Mouse (Mus musculus): ENCODE data around the gene Ppp4r2. TPM values are rescaled to one million over a fixed set of nuclear protein-coding genes. Genes with fewer than 3 reads are reported as not detected.
"Not testable (repeated sequence)": the region's sequence is repeated elsewhere in the genome, so short reads cannot be mapped to it uniquely, and the experiment has no call there.

The Ppp4r2 gene
- polyA plus RNA-seq, 1 experiment from 2014 or later, result 28.0 TPM

DNA sequence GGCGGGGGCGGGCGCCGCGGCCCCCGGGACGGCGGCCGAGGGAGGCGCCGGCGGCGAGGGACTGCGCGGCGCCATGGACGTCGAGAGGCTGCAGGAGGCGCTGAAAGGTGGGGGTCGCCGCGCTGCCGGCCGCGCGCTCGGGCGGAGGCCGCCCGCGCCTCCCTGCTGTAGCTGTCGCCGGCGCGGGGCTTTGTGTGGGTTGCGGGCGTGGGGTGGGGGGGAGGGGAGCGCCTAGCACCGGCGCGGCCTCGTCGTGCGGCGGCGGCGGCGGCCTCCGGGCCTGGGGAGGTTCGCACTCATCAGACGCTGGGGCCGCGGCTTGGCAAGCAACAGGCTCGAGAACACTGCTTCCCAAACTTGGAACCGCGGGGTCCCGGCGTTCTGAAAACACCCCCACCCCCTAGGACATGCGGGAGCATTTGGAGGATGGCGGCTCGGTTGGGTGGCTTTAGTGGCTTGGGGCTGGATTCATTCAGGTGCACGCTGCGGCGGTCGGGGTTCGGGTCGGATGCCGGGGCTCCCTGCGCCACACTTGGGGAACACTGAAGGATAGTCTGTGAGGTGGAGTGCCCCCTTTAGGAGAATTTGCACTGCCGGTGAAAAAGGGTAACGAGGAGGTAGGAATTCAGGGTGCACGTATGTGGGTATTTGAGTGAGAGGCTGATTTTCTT is 524 bp downstream of the Ppp4r2 start:
- under 1% methylated on average over 42 of the region's 72 CpGs for WGBS
- Histone ChIP-seq H3K4me1 (peaks cover 20% of the 10 kb centered on the region), H3K27ac (replicated peaks) (peak overlapping the region; percentile 89), H3K27me3 (no peaks in the 10 kb centered on the region), H3K9me3 (no peaks in the 10 kb centered on the region), H3K36me3 (peaks cover 37% of the 10 kb centered on the region), H3K9ac (replicated peaks) (peak overlapping the region; percentile 86), H3K4me2 (replicated peaks) (peak overlapping the region; percentile 56), H3K4me3 (peak overlapping the region; percentile 82)
- ATAC-seq (ENCODE audit: low FRiP score, low read depth), result peak; percentile 92

DNA sequence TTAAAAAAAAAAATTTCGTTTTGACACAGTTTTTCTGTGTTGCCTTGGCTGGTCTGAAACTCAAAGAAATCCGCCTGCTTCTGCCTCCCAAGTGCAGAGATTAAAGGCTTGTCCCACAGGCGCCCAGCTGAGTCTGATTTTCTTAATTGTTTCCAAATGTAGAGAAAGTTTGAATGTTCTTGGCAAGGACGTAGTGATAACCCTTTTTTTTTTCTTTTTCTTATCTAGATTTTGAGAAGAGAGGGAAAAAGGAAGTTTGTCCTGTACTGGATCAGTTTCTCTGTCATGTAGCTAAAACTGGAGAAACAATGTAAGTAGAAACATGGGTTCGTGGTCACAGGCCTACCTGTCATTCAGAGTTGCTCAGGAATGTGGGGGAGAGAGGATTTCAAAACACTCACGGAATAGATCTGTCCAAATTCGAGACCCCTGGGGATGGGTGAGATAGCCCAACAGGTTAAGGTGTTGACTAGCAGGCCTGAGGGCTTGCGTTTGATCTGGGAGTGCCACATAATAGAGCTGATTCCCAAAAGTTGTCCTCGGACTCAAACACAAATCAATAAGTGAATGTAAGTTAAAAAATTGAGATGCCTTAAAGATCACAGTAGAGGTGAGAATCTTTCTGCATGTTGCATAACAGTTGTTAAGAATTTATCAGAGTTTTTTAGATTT is 1.2 kb downstream of the Ppp4r2 start:
- Histone ChIP-seq H3K9ac (replicated peaks) (peak overlapping the region; percentile 86; the same call in 1 of the 2 replicates), H3K4me1 (peaks cover 20% of the 10 kb centered on the region), H3K4me2 (replicated peaks) (peak overlapping the region; percentile 56), H3K9me3 (no peaks in the 10 kb centered on the region), H3K27me3 (no peaks in the 10 kb centered on the region), H3K27ac (replicated peaks) (peak overlapping the region; percentile 89; the same call in 1 of the 2 replicates), H3K4me3 (peak overlapping the region; percentile 82), H3K36me3 (peaks cover 42% of the 10 kb centered on the region)
- ATAC-seq (ENCODE audit: low FRiP score, low read depth), result no peak
- WGBS, result 45% methylated on average over 9 of the region's 9 CpGs

- Histone ChIP-seq H3K27me3 (no peaks in the 10 kb centered on the region), H3K9me3 (no peaks in the 10 kb centered on the region), H3K36me3 (peaks cover 45% of the 10 kb centered on the region), H3K4me1 (no peaks in the 10 kb centered on the region), H3K4me2 (replicated peaks) (no peak overlapping the region), H3K9ac (replicated peaks) (no peak overlapping the region), H3K27ac (replicated peaks) (no peak overlapping the region), H3K4me3 (no peak overlapping the region)
- ATAC-seq (ENCODE audit: low FRiP score, low read depth), result no peak
- 95% methylated on average over 4 of the region's 4 CpGs for WGBS
These were observed 11.6 kb downstream of the Ppp4r2 start for GRCm38 (mm10) chr6:100845058-100845457.

DNA sequence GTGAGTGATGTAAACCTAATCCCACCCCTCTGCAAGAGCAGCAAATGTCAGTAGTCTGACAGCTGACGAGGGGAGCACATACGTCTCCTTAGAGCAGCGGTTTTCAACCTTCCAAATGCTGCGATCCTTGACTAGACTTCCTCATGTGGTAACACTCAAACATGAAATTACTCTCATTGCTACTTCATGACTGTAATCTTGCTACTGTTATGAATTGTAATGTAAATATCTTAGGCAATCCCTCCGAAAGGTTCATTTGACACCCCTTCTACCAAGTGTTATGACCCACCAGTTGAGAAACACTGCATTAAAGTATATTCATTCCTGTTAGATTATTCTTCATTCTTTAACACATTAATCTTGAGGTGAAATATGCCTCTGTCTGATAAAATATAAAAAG is 13.8 kb downstream of the Ppp4r2 start:
- no peak overlapping the region for H3K27ac ChIP-seq (replicated peaks)
- no peak overlapping the region for H3K9ac ChIP-seq (replicated peaks)
- H3K9me3 ChIP-seq, result no peaks in the 10 kb centered on the region
- no peaks in the 10 kb centered on the region for H3K4me1 ChIP-seq
- 91% methylated on average over 5 of the region's 5 CpGs for WGBS
- no peak overlapping the region for H3K4me3 ChIP-seq
- no peaks in the 10 kb centered on the region for H3K27me3 ChIP-seq
- no peak overlapping the region for H3K4me2 ChIP-seq (replicated peaks)
- peaks cover 34% of the 10 kb centered on the region for H3K36me3 ChIP-seq
- ATAC-seq (ENCODE audit: low FRiP score, low read depth), result no peak

DNA sequence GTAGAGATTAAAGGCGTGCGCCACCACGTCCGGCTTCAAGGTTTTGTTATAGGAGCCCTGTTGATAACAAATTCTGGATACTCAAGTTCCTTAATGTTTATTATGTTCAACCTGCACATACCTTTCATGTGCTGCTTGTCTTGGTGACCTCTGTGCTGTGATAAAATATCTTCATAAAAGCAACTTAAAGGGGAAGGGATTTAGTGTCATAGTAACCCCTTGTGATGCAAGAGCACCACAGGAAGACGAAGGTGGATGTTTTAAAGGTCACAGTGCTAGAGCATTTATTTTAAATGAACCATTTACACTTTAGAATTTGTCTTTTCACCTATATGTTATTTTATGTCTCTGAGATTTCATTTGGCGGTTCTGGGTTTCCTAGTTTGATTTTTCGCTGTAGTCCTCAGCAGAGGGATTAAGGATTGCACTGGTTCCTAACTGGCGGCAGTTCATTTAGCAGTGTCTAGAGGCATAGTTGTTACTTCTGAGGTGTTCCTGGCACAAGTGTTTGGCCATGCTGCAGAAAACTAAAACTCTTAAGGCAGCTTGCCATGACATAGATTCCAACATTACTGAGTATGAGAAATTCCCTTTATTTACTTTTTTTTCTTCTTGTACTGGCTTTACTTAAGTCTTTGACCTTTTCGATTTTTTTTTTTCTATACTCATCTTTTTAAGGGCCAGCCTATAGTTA is 15.4 kb downstream of the Ppp4r2 start:
- H3K4me3 ChIP-seq, result no peak overlapping the region
- no peaks in the 10 kb centered on the region for H3K9me3 ChIP-seq
- no peaks in the 10 kb centered on the region for H3K4me1 ChIP-seq
- H3K36me3 ChIP-seq, result peaks cover 21% of the 10 kb centered on the region
- ATAC-seq (ENCODE audit: low FRiP score, low read depth), result no peak
- 88% methylated on average over 9 of the region's 9 CpGs for WGBS
- H3K4me2 ChIP-seq (replicated peaks), result no peak overlapping the region
- no peaks in the 10 kb centered on the region for H3K27me3 ChIP-seq
- no peak overlapping the region for H3K9ac ChIP-seq (replicated peaks)
- H3K27ac ChIP-seq (replicated peaks), result no peak overlapping the region

DNA sequence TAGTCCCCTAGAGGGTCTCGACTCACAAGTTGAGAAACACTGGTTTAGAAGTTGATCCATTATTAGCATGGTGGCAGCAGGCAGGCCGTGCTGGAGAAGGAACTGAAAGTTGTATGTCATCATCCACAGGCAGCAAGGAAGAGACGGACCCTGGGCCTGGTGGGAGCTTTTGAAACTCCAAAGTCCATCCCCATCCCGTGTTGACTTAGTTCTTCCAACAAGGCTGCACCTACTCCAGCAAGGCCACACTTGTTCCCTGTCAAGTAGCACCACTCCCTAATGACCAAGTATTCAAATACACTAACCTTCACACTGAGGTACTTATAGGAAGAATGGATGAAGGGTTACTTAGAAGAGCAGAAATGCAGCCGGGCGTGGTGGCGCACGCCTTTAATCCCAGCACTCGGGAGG is 17.3 kb downstream of the Ppp4r2 start:
- no peak for ATAC-seq (ENCODE audit: low FRiP score, low read depth)
- Histone ChIP-seq H3K27me3 (no peaks in the 10 kb centered on the region), H3K4me3 (no peak overlapping the region), H3K9ac (replicated peaks) (no peak overlapping the region), H3K27ac (replicated peaks) (no peak overlapping the region), H3K4me2 (replicated peaks) (no peak overlapping the region), H3K9me3 (no peaks in the 10 kb centered on the region), H3K4me1 (no peaks in the 10 kb centered on the region), H3K36me3 (peaks cover 32% of the 10 kb centered on the region)
- 91% methylated on average over 9 of the region's 9 CpGs for WGBS

DNA sequence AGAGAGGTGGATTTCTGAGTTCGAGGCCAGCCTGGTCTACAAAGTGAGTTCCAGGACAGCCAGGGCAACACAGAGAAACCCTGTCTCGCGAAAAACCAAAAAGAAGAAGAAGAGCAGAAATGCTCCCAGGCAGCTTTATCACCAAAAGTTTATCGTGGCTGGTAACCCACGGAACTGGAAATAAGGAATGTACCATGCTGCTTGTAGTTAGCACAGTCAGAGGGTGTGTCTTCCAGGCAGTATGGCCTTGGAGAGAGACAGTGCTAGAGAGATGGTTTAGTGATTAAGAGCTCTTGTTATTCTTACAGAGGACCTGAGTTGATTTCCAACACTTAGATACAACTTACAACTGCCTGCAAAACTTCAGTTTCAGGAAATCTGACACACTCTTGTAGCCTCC is 17.7 kb downstream of the Ppp4r2 start:
- no peak overlapping the region for H3K4me2 ChIP-seq (replicated peaks)
- no peak for ATAC-seq (ENCODE audit: low FRiP score, low read depth)
- no peak overlapping the region for H3K4me3 ChIP-seq
- H3K4me1 ChIP-seq, result no peaks in the 10 kb centered on the region
- WGBS, result 93% methylated on average over 5 of the region's 5 CpGs
- no peak overlapping the region for H3K27ac ChIP-seq (replicated peaks)
- H3K36me3 ChIP-seq, result peaks cover 37% of the 10 kb centered on the region
- no peak overlapping the region for H3K9ac ChIP-seq (replicated peaks)
- no peaks in the 10 kb centered on the region for H3K9me3 ChIP-seq
- H3K27me3 ChIP-seq, result no peaks in the 10 kb centered on the region

- no peak overlapping the region for H3K4me2 ChIP-seq (replicated peaks)
- WGBS, result 90% methylated on average over 6 of the region's 6 CpGs
- ATAC-seq (ENCODE audit: low FRiP score, low read depth), result no peak
- no peak overlapping the region for H3K9ac ChIP-seq (replicated peaks)
- H3K36me3 ChIP-seq, result peaks cover 31% of the 10 kb centered on the region
- H3K4me1 ChIP-seq, result no peaks in the 10 kb centered on the region
- H3K4me3 ChIP-seq, result no peak overlapping the region
- no peaks in the 10 kb centered on the region for H3K9me3 ChIP-seq
- no peak overlapping the region for H3K27ac ChIP-seq (replicated peaks)
- no peaks in the 10 kb centered on the region for H3K27me3 ChIP-seq
These were observed 31.9 kb downstream of the Ppp4r2 start for GRCm38 (mm10) chr6:100865321-100865720.

DNA sequence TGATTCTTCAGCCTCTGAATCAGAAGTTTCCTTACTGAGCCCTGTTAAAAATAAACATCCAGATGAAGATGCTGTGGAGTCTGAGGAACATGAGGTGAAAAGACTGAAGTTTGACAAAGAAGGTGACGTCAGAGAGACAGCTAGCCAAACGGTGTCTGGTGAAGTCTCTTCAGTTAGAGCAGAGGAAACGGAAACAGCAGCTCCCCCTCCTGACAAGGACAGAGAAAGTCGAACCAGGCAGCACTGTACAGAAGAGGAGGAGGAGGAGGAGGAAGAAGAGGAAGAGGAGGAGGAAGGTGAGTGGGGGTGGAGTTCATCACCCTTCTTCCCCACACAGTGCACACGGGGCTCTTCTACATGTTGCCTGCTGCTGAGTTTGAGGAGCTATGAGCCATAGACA is 32.4 kb downstream of the Ppp4r2 start:
- H3K4me1 ChIP-seq; H3K9ac ChIP-seq (replicated peaks); H3K9me3 ChIP-seq; H3K27me3 ChIP-seq; H3K27ac ChIP-seq (replicated peaks); H3K4me3 ChIP-seq; H3K4me2 ChIP-seq (replicated peaks): not testable (repeated sequence)
- ATAC-seq (ENCODE audit: low FRiP score, low read depth), result 0 out of 2 replicates have a peak, but pooled peaks have one; percentile 58
- 73% methylated on average over 4 of the region's 5 CpGs for WGBS
- peaks cover 31% of the 10 kb centered on the region for H3K36me3 ChIP-seq

GRCm38 (mm10) chr6:100866246-100866645 is 32.8 kb downstream of the Ppp4r2 start:
- not testable (repeated sequence) for H3K4me2 ChIP-seq (replicated peaks); ATAC-seq (ENCODE audit: low FRiP score, low read depth); H3K9ac ChIP-seq (replicated peaks); H3K27me3 ChIP-seq; H3K9me3 ChIP-seq; H3K27ac ChIP-seq (replicated peaks); H3K4me1 ChIP-seq; H3K4me3 ChIP-seq
- peaks cover 31% of the 10 kb centered on the region for H3K36me3 ChIP-seq
- WGBS, result 88% methylated on average over 5 of the region's 5 CpGs

DNA sequence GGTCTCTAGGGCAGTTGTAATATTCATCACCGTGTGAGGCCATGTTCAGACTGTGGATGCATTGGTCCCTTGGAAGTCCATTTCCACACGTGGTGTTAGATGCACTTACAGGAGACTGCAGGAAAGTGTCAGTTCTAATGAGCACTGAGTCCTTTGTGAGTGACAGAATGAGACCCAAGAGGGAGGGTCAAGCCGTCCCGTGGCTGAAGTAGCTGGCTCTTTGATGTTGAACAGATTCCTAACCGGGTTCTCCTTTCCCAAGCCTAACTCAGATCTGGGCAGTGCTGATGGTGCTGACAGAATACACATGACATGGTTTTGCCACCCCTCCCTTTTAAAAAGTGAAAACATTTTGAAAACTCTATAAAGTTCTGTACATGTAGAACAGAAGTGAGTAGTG is 35.4 kb downstream of the Ppp4r2 start:
- WGBS, result 44% methylated on average over 5 of the region's 5 CpGs
- H3K27ac ChIP-seq (replicated peaks), result no peak overlapping the region
- no peak overlapping the region for H3K9ac ChIP-seq (replicated peaks)
- no peaks in the 10 kb centered on the region; the same call in 1 of the 2 replicates for H3K27me3 ChIP-seq
- ATAC-seq (ENCODE audit: low FRiP score, low read depth), result no peak
- H3K36me3 ChIP-seq, result peaks cover 20% of the 10 kb centered on the region
- no peak overlapping the region for H3K4me2 ChIP-seq (replicated peaks)
- no peaks in the 10 kb centered on the region for H3K4me1 ChIP-seq
- no peaks in the 10 kb centered on the region for H3K9me3 ChIP-seq
- no peak overlapping the region for H3K4me3 ChIP-seq

GRCm38 (mm10) chr6:100869909-100870308 is 36.5 kb downstream of the Ppp4r2 start:
- 90% methylated on average over 9 of the region's 9 CpGs for WGBS
- Histone ChIP-seq H3K4me3 (no peak overlapping the region), H3K9me3 (no peaks in the 10 kb centered on the region), H3K27ac (replicated peaks) (no peak overlapping the region), H3K36me3 (peaks cover 14% of the 10 kb centered on the region), H3K4me2 (replicated peaks) (no peak overlapping the region), H3K27me3 (no peaks in the 10 kb centered on the region; the same call in 1 of the 2 replicates), H3K4me1 (no peaks in the 10 kb centered on the region), H3K9ac (replicated peaks) (no peak overlapping the region)
- ATAC-seq (ENCODE audit: low FRiP score, low read depth), result no peak
